Mouse (Mus musculus) ES-Bruce4 (cell line): ENCODE measurements around the gene Usp39. TPM values are rescaled to one million over a fixed set of nuclear protein-coding genes. Genes with fewer than 3 reads are reported as not detected.

Experiments
- H3K27ac ChIP-seq: 2 replicates; pipeline ENCODE4 v1.5.1; 2012; ENCODE audit warnings: low read length, inconsistent platforms; ENCODE audit not compliant: insufficient read depth
- H3K27me3 ChIP-seq: 2 replicates; pipeline ENCODE4 v1.6.1; 2012; ENCODE audit warnings: mild to moderate bottlenecking, low read length, inconsistent platforms; ENCODE audit not compliant: control insufficient read depth, poor library complexity, insufficient read depth, severe bottlenecking
- H3K36me3 ChIP-seq: 2 replicates; pipeline ENCODE4 v1.6.1; 2012; ENCODE audit warnings: inconsistent platforms, mild to moderate bottlenecking, low read length, moderate library complexity; ENCODE audit not compliant: control insufficient read depth, poor library complexity, insufficient read depth, severe bottlenecking
- H3K4me1 ChIP-seq: one replicate; pipeline ENCODE4 v1.8.1; 2011; ENCODE audit warnings: low read length; ENCODE audit not compliant: control insufficient read depth, insufficient read depth
- H3K4me3 ChIP-seq: 2 replicates; pipeline ENCODE4 v1.5.1; 2011; ENCODE audit warnings: low read depth, mild to moderate bottlenecking, low read length
- H3K9ac ChIP-seq: 2 replicates; pipeline ENCODE4 v1.6.1; 2012; ENCODE audit warnings: low read depth, mild to moderate bottlenecking, inconsistent platforms; ENCODE audit not compliant: poor library complexity, severe bottlenecking
- H3K9me3 ChIP-seq: replicated peaks from 2 replicates; pipeline ENCODE4 v1.6.1; 2012; ENCODE audit warnings: mild to moderate bottlenecking, low read length, inconsistent platforms; ENCODE audit not compliant: control insufficient read depth, poor library complexity, insufficient read depth, severe bottlenecking
- CTCF ChIP-seq: IDR thresholded peaks from one replicate; pipeline ENCODE4 v1.8.1; 2011; ENCODE audit warnings: low read depth, low read length
- EP300 ChIP-seq: IDR thresholded peaks from 2 replicates; pipeline ENCODE4 v1.6.1; 2011; ENCODE audit warnings: low read depth, low read length; ENCODE audit not compliant: insufficient read depth
- POLR2A ChIP-seq: IDR thresholded peaks from one replicate; pipeline ENCODE4 v1.8.1; 2011; ENCODE audit warnings: low read length; ENCODE audit not compliant: insufficient read depth
- polyA plus RNA-seq: library from polyadenylated mRNA; stranded (reverse); fragments of >200 nt; gene quantifications from 2 replicates; pipeline ENCODE4 v1.2.4, GENCODE M21; 2011; ENCODE audit warnings: low read depth; ENCODE audit not compliant: missing spikeins, insufficient read depth, insufficient read length

Gene Usp39
- polyA plus RNA-seq, 1 experiment, result 76.5 TPM

DNA sequence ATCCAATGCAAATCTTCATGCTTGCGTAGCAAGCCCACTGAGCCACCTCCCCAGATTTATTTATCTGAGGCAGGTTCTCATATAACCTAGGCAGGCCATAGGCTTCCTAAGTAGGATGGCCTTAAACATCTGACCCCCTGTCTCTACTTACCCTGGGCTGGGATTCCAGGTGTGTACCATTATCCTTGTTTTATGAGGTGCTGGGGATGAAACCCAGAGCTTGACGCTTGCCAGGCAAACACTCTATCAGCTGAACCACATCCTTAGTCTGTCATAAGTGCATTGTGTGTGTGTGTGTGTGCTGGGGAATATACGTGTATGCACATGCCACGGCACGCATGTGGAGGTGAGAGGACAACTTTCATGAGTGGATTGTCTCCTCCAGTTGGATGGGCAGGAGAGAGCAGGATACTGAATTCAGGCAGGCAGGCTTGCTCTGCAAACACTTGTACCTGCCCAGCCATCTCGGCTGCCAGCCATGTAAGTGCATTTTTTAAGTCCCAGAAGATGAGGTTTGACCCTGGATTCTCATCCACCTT is 43.9 kb upstream of the Usp39 start:
- Histone ChIP-seq H3K27me3 (no peaks in the 10 kb centered on the region), H3K27ac (no peak overlapping the region), H3K4me1 (no peaks in the 10 kb centered on the region), H3K9ac (no peak overlapping the region), H3K4me3 (no peak overlapping the region), H3K9me3 (no peaks in the 10 kb centered on the region), H3K36me3 (no peaks in the 10 kb centered on the region)
- TF ChIP-seq POLR2A (no peak), EP300 (no peak), CTCF (no peak)

GRCm38 (mm10) chr6:72388266-72388665 is 43.3 kb upstream of the Usp39 start:
- H3K9me3 ChIP-seq, result no peaks in the 10 kb centered on the region
- no peaks in the 10 kb centered on the region for H3K27me3 ChIP-seq
- TF ChIP-seq POLR2A (no peak), EP300 (no peak), CTCF (no peak)
- H3K4me3 ChIP-seq, result no peak overlapping the region
- no peaks in the 10 kb centered on the region for H3K36me3 ChIP-seq
- no peak overlapping the region for H3K27ac ChIP-seq
- no peak overlapping the region for H3K9ac ChIP-seq
- H3K4me1 ChIP-seq, result no peaks in the 10 kb centered on the region

GRCm38 (mm10) chr6:72387816-72388215 is 42.8 kb upstream of the Usp39 start:
- no peaks in the 10 kb centered on the region for H3K4me1 ChIP-seq
- H3K4me3 ChIP-seq, result no peak overlapping the region
- no peaks in the 10 kb centered on the region for H3K9me3 ChIP-seq
- no peaks in the 10 kb centered on the region for H3K36me3 ChIP-seq
- H3K27ac ChIP-seq, result no peak overlapping the region
- no peak for TF ChIP-seq EP300
- no peak for TF ChIP-seq CTCF
- no peak for TF ChIP-seq POLR2A
- H3K27me3 ChIP-seq, result no peaks in the 10 kb centered on the region
- no peak overlapping the region for H3K9ac ChIP-seq

DNA sequence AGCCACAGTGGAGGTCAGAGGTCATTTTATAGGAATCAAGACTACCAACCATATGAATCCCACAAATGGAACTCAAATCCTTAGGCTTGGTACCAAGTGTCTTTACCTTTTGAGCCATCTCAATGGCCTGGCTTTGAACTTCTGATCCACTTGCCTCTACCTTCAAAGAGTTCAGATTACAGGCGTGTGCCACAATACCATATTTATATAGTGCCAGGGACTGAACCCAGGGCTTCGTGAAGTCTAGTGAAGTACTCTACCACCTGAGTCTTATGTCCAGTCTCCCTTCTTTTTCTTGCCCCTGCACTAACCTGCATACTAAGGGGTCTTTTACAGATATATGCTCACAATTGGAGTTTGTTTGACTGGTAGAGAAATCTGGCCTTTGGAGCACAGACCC is 41.6 kb upstream of the Usp39 start:
- Histone ChIP-seq H3K9ac (no peak overlapping the region), H3K4me3 (no peak overlapping the region), H3K27me3 (no peaks in the 10 kb centered on the region), H3K27ac (no peak overlapping the region), H3K4me1 (no peaks in the 10 kb centered on the region), H3K9me3 (no peaks in the 10 kb centered on the region), H3K36me3 (no peaks in the 10 kb centered on the region)
- TF ChIP-seq CTCF (no peak), POLR2A (no peak), EP300 (no peak)

- H3K4me3 ChIP-seq, result no peak overlapping the region
- no peaks in the 10 kb centered on the region for H3K27me3 ChIP-seq
- H3K36me3 ChIP-seq, result no peaks in the 10 kb centered on the region
- H3K9me3 ChIP-seq, result no peaks in the 10 kb centered on the region
- H3K27ac ChIP-seq, result no peak overlapping the region
- H3K9ac ChIP-seq, result no peak overlapping the region
- TF ChIP-seq EP300, result no peak
- TF ChIP-seq CTCF, result no peak
- TF ChIP-seq POLR2A, result no peak
- H3K4me1 ChIP-seq, result no peaks in the 10 kb centered on the region
Observed at GRCm38 (mm10) chr6:72385258-72385657, 40.3 kb upstream of the Usp39 start.

- no peak for TF ChIP-seq CTCF
- no peak for TF ChIP-seq POLR2A
- no peak for TF ChIP-seq EP300
- H3K9ac ChIP-seq, result no peak overlapping the region
Observed at GRCm38 (mm10) chr6:72383952-72384351, 39.0 kb upstream of the Usp39 start.

More at GRCm38 (mm10) chr6:72383952-72384351, 39.0 kb upstream of the Usp39 start:
- H3K27ac ChIP-seq, result no peak overlapping the region
- H3K27me3 ChIP-seq, result no peaks in the 10 kb centered on the region
- no peaks in the 10 kb centered on the region for H3K36me3 ChIP-seq
- no peaks in the 10 kb centered on the region for H3K4me1 ChIP-seq
- H3K9me3 ChIP-seq, result no peaks in the 10 kb centered on the region
- no peak overlapping the region for H3K4me3 ChIP-seq
